In genomic region chr9:48985708-48986088, GRCm38 (mm10) we compare ENCODE assay signal across 7 mouse cellular contexts. TPM values are rescaled to one million over a fixed set of nuclear protein-coding genes. Genes with fewer than 3 reads are reported as not detected.
A peak's percentile ranks its signal among the peaks of the same experiment; 100 is the strongest.
DNase-seq lines count a peak whose midpoint lies in the region; ATAC-seq and TF ChIP-seq lines count a peak whose summit lies in the region.

No protein-coding gene starts in this region.

- TF ChIP-seq CTCF in thymus, adult 2 months (IDR thresholded peaks at IDR 0.05; ENCODE audit: borderline replicate concordance, control insufficient read depth, extremely low read depth, insufficient read depth, low read length, poor library complexity): no peak
- no peak for TF ChIP-seq CTCF in stomach, postnatal 0 days (IDR thresholded peaks at IDR 0.05; ENCODE audit: low read depth)

- H3K9me3 ChIP-seq in erythroblast, embryonic 14.5 days (ENCODE audit: control insufficient read depth, low read length): peaks cover 5% of the 10 kb centered on the region
- H3K9me3 ChIP-seq in liver, embryonic 11.5 days (ENCODE audit: control insufficient read depth, low read length): no peaks in the 10 kb centered on the region
- no peaks in the 10 kb centered on the region for H3K9me3 ChIP-seq in stomach, postnatal 0 days (ENCODE audit: control insufficient read depth, low read length)

- H3K4me1 ChIP-seq in thymus, adult 2 months (replicated peaks; ENCODE audit: control insufficient read depth, insufficient read depth, low read length): peaks cover 7% of the 10 kb centered on the region
- peaks cover 39% of the 10 kb centered on the region for H3K4me1 ChIP-seq in erythroblast, embryonic 14.5 days (ENCODE audit: control insufficient read depth)
- peaks cover 23% of the 10 kb centered on the region for H3K4me1 ChIP-seq in liver, embryonic 11.5 days (replicated peaks; ENCODE audit: control insufficient read depth, insufficient read depth, low read length)
- H3K4me1 ChIP-seq in stomach, postnatal 0 days (replicated peaks; ENCODE audit: control insufficient read depth, insufficient read depth): no peaks in the 10 kb centered on the region; the same call in 1 of the 2 replicates

- no peaks in the 10 kb centered on the region for H3K27me3 ChIP-seq in thymus, adult 2 months (ENCODE audit: control insufficient read depth, insufficient read depth, low read length)
- H3K27me3 ChIP-seq in erythroblast, embryonic 14.5 days (ENCODE audit: control insufficient read depth): peaks cover 5% of the 10 kb centered on the region
- H3K27me3 ChIP-seq in liver, embryonic 11.5 days (replicated peaks; ENCODE audit: control insufficient read depth, insufficient read depth, low read length): no peaks in the 10 kb centered on the region
- no peaks in the 10 kb centered on the region for H3K27me3 ChIP-seq in stomach, postnatal 0 days (ENCODE audit: control insufficient read depth, insufficient read depth, low read length)

- no peak overlapping the region for H3K27ac ChIP-seq in thymus, adult 2 months (ENCODE audit: control insufficient read depth, insufficient read depth, low read length)
- H3K27ac ChIP-seq in liver, embryonic 11.5 days (ENCODE audit: low read depth, low read length): peak overlapping the region; percentile 58
- H3K27ac ChIP-seq in stomach, postnatal 0 days (replicated peaks): peak overlapping the region; percentile 42

- H3K4me3 ChIP-seq in thymus, adult 2 months (ENCODE audit: control insufficient read depth, insufficient read depth, low read length): peak overlapping the region; percentile 86
- H3K4me3 ChIP-seq in erythroblast, embryonic 14.5 days (replicated peaks): peak overlapping the region; percentile 91
- H3K4me3 ChIP-seq in liver, embryonic 11.5 days (ENCODE audit: low read depth, low read length): peak overlapping the region; percentile 81
- peak overlapping the region; percentile 60 for H3K4me3 ChIP-seq in stomach, postnatal 0 days (ENCODE audit: low read depth, low read length)

- H3K36me3 ChIP-seq in thymus, adult 2 months (ENCODE audit: control insufficient read depth, insufficient read depth, low read length): no peaks in the 10 kb centered on the region
- no peaks in the 10 kb centered on the region for H3K36me3 ChIP-seq in erythroblast, embryonic 14.5 days (ENCODE audit: control insufficient read depth)
- no peaks in the 10 kb centered on the region for H3K36me3 ChIP-seq in liver, embryonic 11.5 days (ENCODE audit: control insufficient read depth, insufficient read depth, low read length)
- H3K36me3 ChIP-seq in stomach, postnatal 0 days (ENCODE audit: control insufficient read depth, insufficient read depth, low read length): no peaks in the 10 kb centered on the region

- peak overlapping the region; percentile 97 for H3K4me2 ChIP-seq in liver, embryonic 11.5 days
- H3K4me2 ChIP-seq in stomach, postnatal 0 days (replicated peaks; ENCODE audit: low read depth): peak overlapping the region; percentile 90

- H3K9ac ChIP-seq in liver, embryonic 11.5 days (ENCODE audit: low read depth, low read length): peak overlapping the region; percentile 68
- H3K9ac ChIP-seq in stomach, postnatal 0 days (ENCODE audit: low read length): peak overlapping the region; percentile 70

- no peak; the same call in 1 of the 2 replicates for ATAC-seq in liver, embryonic 11.5 days (replicated peaks; ENCODE audit: low FRiP score)
- no peak for ATAC-seq in stomach, postnatal 0 days (ENCODE audit: low FRiP score, low TSS enrichment)

- no peak for DNase-seq in thymus, adult 2 months
- DNase-seq in thymus, postnatal 0 days (ENCODE audit: low spot score): no peak
- DNase-seq in liver, embryonic 11.5 days (ENCODE audit: low spot score): no peak
- no peak for DNase-seq in stomach, postnatal 0 days (ENCODE audit: low spot score)
- no peak for DNase-seq in layer of hippocampus, adult 9-10 months (ENCODE audit: low spot score)
- no peak for DNase-seq in cerebellum, postnatal 10 days

- WGBS in thymus, adult 2 months: under 1% methylated on average over 20 of the region's 20 CpGs
- WGBS in liver, embryonic 11.5 days: 0% methylated on average over 20 of the region's 20 CpGs
- WGBS in stomach, postnatal 0 days: under 1% methylated on average over 20 of the region's 20 CpGs

- no peak for TF ChIP-seq EP300 in stomach, postnatal 0 days (optimal IDR thresholded peaks at IDR 0.05)

- no peak for TF ChIP-seq POLR2A in thymus, adult 2 months (IDR thresholded peaks at IDR 0.05; ENCODE audit: control insufficient read depth, extremely low read depth, insufficient read depth, low read length, poor library complexity)

RNA-seq across cellular contexts. Expression of gene Usp28, which starts 0.5 kb away (rescaled TPM):
- polyA plus RNA-seq in thymus, adult 2 months (2012; rRNA removed): 17.9 and 19.6 TPM in 2 replicates
- 11.2 and 11.4 TPM in 2 replicates for polyA plus RNA-seq in thymus, postnatal 0 days (2015; fragmentation: Nextera tagmentation; extraction: Ambion mirVana)
- 0.02 and 0.10 TPM in 2 replicates for polyA plus RNA-seq in erythroblast, embryonic 14.5 days (2012)
- 15.2 and 15.4 TPM in 2 replicates for polyA plus RNA-seq in liver, embryonic 11.5 days (2014; fragmentation: Nextera tagmentation; extraction: Ambion mirVana)
- 6.6 and 8.1 TPM in 2 replicates for polyA plus RNA-seq in stomach, postnatal 0 days (2015; fragmentation: Nextera tagmentation; extraction: Ambion mirVana)

RNA-seq across cellular contexts. Expression of gene Htr3b, which starts 20.9 kb away (rescaled TPM):
- not detected in 2 replicates for polyA plus RNA-seq in thymus, adult 2 months (2012; rRNA removed)
- not detected in 2 replicates for polyA plus RNA-seq in thymus, postnatal 0 days (2015; fragmentation: Nextera tagmentation; extraction: Ambion mirVana)
- polyA plus RNA-seq in erythroblast, embryonic 14.5 days (2012): not detected in 2 replicates
- not detected in 2 replicates for polyA plus RNA-seq in liver, embryonic 11.5 days (2014; fragmentation: Nextera tagmentation; extraction: Ambion mirVana)
- polyA plus RNA-seq in stomach, postnatal 0 days (2015; fragmentation: Nextera tagmentation; extraction: Ambion mirVana): 0.19 and 0.21 TPM in 2 replicates
